Mouse (Mus musculus) liver, adult (tissue): ENCODE results near the gene Hlf.

Experiments used
- GATA4 ChIP-seq: IDR thresholded peaks from 2 replicates; pipeline ENCODE4 v1.6.1; 2014; ENCODE audit warnings: mild to moderate bottlenecking, low read length; ENCODE audit not compliant: insufficient replicate concordance

Gene Hlf

DNA sequence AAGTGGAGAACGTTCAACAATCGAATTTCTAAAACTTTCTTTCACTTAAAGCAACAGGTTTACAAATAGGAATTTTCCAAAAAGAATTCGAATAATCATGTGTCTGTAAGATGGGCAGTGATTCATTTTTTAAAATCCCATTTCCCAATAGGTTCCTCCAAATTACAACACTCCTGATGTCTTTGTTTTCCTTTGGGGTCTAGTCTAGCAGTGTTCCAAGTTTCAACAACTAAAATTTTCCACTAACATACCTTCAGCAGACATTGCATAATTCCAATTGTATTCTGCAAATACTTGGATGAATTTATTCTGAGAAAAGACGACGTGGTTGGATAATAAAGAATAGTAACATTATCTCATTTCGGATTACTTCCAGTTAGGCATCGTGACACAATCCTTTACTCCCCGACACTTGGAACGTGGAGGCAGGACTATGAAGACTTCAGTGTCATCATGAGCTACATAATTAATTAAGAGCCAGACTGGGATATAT is 60.4 kb downstream of the Hlf start:
- TF ChIP-seq GATA4, result no peak

- no peak for TF ChIP-seq GATA4
Observed at GRCm38 (mm10) chr11:90326836-90327235, 63.9 kb downstream of the Hlf start.

DNA sequence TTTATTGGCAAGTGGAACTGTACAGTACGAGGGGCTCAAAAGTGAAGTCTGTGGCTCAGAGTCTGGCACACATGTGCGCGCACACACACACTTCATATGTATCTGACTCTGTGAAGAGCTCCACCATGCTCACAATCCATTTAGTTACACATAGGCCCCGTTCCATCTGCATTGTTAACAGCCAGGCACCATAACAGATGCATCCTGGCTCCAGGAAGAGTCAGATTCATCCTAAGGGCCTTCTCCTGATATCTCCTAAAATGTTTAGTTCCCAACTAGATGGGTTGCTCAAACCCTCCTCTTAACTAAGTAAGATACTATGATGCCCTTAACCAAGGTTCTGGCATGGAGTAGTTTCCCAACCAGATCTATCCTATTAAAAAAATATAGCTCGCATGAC is 64.5 kb downstream of the Hlf start:
- TF ChIP-seq GATA4, result no peak

- no peak for TF ChIP-seq GATA4
Observed at GRCm38 (mm10) chr11:90324597-90324996, 66.1 kb downstream of the Hlf start.

GRCm38 (mm10) chr11:90320922-90321321 is 69.8 kb downstream of the Hlf start:
- no peak for TF ChIP-seq GATA4

DNA sequence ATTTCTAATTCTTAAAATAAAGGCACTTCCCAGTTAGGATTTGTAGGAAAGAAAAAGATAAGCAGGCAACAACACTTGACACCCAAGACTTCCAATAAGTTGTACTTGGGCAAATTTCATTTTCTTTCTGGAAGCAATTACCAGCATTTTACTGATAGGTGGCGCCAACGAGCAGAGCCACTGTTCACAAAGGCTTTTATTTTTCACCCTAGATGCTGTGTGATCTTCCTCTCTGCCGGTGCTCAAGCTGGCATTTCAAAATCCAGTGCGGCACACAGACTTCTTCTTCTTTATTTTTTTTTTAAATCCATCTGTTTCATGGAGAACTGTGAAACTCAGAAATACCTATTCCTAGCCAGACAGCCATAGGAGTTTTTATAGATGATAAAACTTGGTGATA is 73.2 kb downstream of the Hlf start:
- no peak for TF ChIP-seq GATA4

DNA sequence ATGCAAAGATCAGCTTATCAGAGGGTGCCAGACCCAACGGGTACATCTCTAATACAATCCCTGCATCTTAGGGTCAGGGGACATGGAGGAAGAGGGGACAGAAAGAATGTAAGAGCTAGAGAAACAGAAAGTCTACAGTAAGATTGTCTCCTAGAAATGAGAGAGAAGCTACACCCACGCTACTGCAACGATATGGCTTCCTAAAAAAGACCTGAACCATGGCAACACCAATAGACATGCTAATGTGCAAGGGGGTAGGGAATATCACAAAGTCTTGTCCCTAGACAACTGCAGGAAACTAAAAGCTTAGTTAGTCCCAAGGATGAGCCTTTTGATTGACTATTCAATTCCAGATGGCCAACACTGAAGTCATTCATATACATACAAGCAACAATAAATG is 76.1 kb downstream of the Hlf start:
- no peak for TF ChIP-seq GATA4

- TF ChIP-seq GATA4, result no peak
Observed at GRCm38 (mm10) chr11:90306993-90307392, 83.7 kb downstream of the Hlf start.

GRCm38 (mm10) chr11:90306067-90306466 is 84.6 kb downstream of the Hlf start:
- TF ChIP-seq GATA4, result no peak

- no peak for TF ChIP-seq GATA4
Observed at GRCm38 (mm10) chr11:90294622-90295021, 96.1 kb downstream of the Hlf start.

DNA sequence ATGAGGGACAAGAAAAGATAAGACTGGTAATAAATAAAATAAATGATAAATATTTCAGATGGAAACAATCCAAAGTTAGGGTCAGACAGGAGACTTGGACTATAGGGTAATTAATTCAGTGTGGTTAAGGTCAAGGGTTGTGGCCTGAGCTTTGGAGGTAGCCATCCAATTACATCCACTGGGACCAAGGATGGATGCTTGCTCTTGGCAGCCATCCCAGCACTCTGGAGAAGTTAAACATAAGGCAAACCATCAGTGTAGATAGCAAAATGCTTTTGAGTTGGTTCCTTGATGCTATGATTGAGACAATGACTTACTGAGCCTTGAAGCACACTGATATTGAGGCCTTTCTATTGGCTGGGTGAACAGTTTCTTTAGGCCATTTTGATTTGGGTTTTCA is 97.9 kb downstream of the Hlf start:
- TF ChIP-seq GATA4, result no peak

DNA sequence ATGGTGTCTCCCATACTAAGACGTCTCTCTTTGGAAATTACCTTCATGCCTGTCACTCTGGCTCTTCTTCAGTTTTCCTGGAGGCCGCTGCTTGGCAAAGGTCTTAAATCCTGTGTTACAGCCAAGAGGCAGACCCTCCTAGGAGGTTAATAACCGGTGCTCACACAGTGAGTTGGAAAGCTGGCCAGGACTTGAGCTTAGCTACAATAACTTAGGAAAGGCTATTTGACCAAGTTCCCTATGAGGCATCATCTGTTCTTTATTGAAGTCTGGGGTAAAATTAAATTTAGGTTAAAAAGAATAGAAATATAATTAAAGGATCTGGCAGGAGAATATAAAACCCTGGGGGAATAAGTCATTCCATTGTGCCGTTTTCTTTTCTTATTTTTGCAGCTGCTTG is 99.5 kb downstream of the Hlf start:
- TF ChIP-seq GATA4, result no peak

DNA sequence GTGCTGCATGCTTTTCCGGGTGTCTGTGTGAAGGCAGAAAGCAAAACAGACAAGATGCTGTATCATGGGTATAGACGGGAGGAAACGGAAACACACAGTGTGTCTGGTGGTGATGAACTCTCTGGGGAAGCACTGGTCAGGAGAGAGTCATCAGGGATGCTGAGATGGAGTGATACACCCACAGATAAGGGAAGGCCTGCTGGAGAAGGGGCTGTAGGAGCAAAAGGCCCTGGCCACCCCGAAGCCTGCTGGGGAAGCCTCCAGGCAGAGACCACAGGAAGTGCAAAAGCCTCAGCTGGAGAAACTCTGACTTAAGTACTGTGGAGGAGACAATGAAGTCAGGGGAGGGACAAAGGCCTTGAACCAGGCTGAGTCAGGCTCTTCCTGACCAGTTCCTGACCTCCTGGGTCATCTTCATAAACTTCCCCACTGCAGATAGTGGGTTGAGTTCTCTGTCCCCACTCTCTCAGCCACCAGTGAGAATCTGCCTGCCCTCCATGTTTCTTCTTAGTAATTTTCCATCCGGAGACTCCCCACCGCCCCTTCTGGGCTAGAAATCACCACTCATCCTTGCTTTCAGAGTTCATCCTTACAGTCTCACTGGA is 104.0 kb downstream of the Hlf start:
- peak; percentile 51; the same call in 1 of the 2 replicates for TF ChIP-seq GATA4
